In genomic region chr9:56864832-56865231, GRCm38 (mm10) we compare ENCODE assay signal across 8 mouse cellular contexts. TPM values are rescaled to one million over a fixed set of nuclear protein-coding genes. Genes with fewer than 3 reads are reported as not detected.
DNase-seq lines count a peak whose midpoint lies in the region; ATAC-seq and TF ChIP-seq lines count a peak whose summit lies in the region.

TSS of gene Cspg4 (plus strand) at chr9:56865033.

- peak within 1 kb of the TSS; percentile 67 for H3K4me2 ChIP-seq in heart, embryonic 15.5 days
- H3K4me2 ChIP-seq in kidney, postnatal 0 days (ENCODE audit: low read length): peak within 1 kb of the TSS; percentile 64
- H3K4me2 ChIP-seq in liver, embryonic 16.5 days (ENCODE audit: low read depth, low read length): peak within 1 kb of the TSS; percentile 33

- no peaks in the 10 kb centered on the region for H3K9me3 ChIP-seq in heart, embryonic 15.5 days (replicated peaks)
- no peaks in the 10 kb centered on the region for H3K9me3 ChIP-seq in kidney, postnatal 0 days (replicated peaks; ENCODE audit: low read length)
- H3K9me3 ChIP-seq in liver, embryonic 16.5 days (replicated peaks; ENCODE audit: control insufficient read depth, low read length): no peaks in the 10 kb centered on the region

- peak; percentile 61 for ATAC-seq in heart, embryonic 15.5 days (replicated peaks; ENCODE audit: insufficient number of reproducible peaks, insufficient read depth, low FRiP score, low read depth)
- ATAC-seq in kidney, postnatal 0 days (replicated peaks; ENCODE audit: low FRiP score, low read depth): peak; percentile 80
- ATAC-seq in liver, embryonic 16.5 days (ENCODE audit: low read depth): no peak

- H3K4me1 ChIP-seq in embryonic fibroblast, embryonic 13.5 days (ENCODE audit: control insufficient read depth, insufficient read depth, low read length): peaks cover 6% of the 10 kb centered on the region; the same call in 1 of the 2 replicates
- peaks cover 68% of the 10 kb centered on the region for H3K4me1 ChIP-seq in heart, embryonic 15.5 days (replicated peaks)
- peaks cover 52% of the 10 kb centered on the region for H3K4me1 ChIP-seq in kidney, postnatal 0 days (replicated peaks; ENCODE audit: insufficient read depth, low read length)
- no peaks in the 10 kb centered on the region for H3K4me1 ChIP-seq in liver, embryonic 16.5 days (ENCODE audit: control insufficient read depth, low read depth, low read length)

- no peaks in the 10 kb centered on the region for H3K36me3 ChIP-seq in heart, embryonic 15.5 days
- H3K36me3 ChIP-seq in kidney, postnatal 0 days (ENCODE audit: insufficient read depth, low read length): no peaks in the 10 kb centered on the region
- H3K36me3 ChIP-seq in liver, embryonic 16.5 days (ENCODE audit: control insufficient read depth, insufficient read depth): no peaks in the 10 kb centered on the region

- TF ChIP-seq CTCF in embryonic fibroblast, embryonic 13.5 days (IDR thresholded peaks at IDR 0.05; ENCODE audit: borderline replicate concordance, insufficient read depth, low read length): no peak
- 0 out of 2 replicates have a peak, but pooled peaks have one; percentile 13 for TF ChIP-seq CTCF in kidney, postnatal 0 days (IDR thresholded peaks at IDR 0.05; ENCODE audit: low read depth)

- peak; percentile 66 for DNase-seq in adrenal gland, postnatal 14 days
- peak; percentile 94 for DNase-seq in kidney, postnatal 0 days (ENCODE audit: low spot score)
- DNase-seq in ovary, postnatal 10 days (ENCODE audit: low spot score): peak; percentile 49
- DNase-seq in right cerebral cortex, postnatal 36 days (ENCODE audit: low spot score in 2 of 2): no peak
- DNase-seq in frontal cortex, postnatal 25 days (ENCODE audit: low spot score in 2 of 2): no peak

- peak; percentile 99 for TF ChIP-seq POLR2A in embryonic fibroblast, embryonic 13.5 days (IDR thresholded peaks at IDR 0.05; ENCODE audit: low read depth, low read length)

- WGBS in heart, embryonic 15.5 days: 3% methylated on average over 24 of the region's 24 CpGs
- 2% methylated on average over 24 of the region's 24 CpGs for WGBS in kidney, postnatal 0 days
- 9% methylated on average over 24 of the region's 24 CpGs for whole genome bisulfite sequencing in liver, embryonic 16.5 days (ENCODE audit: insufficient replicate concordance)

- peak within 1 kb of the TSS; percentile 46 for H3K27ac ChIP-seq in embryonic fibroblast, embryonic 13.5 days (ENCODE audit: insufficient read depth, low read length)
- peak within 1 kb of the TSS; percentile 91 for H3K27ac ChIP-seq in heart, embryonic 15.5 days
- peak within 1 kb of the TSS; percentile 75 for H3K27ac ChIP-seq in kidney, postnatal 0 days
- no peak within 1 kb of the TSS for H3K27ac ChIP-seq in liver, embryonic 16.5 days (ENCODE audit: low read length)

- H3K9ac ChIP-seq in heart, embryonic 15.5 days: peak within 1 kb of the TSS; percentile 75
- H3K9ac ChIP-seq in kidney, postnatal 0 days (ENCODE audit: low read depth, low read length): peak within 1 kb of the TSS; percentile 62
- no peak within 1 kb of the TSS; the same call in 1 of the 2 replicates for H3K9ac ChIP-seq in liver, embryonic 16.5 days (ENCODE audit: low read depth, low read length)

- peak within 1 kb of the TSS; percentile 61 for H3K4me3 ChIP-seq in embryonic fibroblast, embryonic 13.5 days (ENCODE audit: insufficient read depth, low read length)
- H3K4me3 ChIP-seq in heart, embryonic 15.5 days: peak within 1 kb of the TSS; percentile 63
- H3K4me3 ChIP-seq in kidney, postnatal 0 days (replicated peaks; ENCODE audit: low read depth, low read length): peak within 1 kb of the TSS; percentile 45
- peak within 1 kb of the TSS; percentile 24 for H3K4me3 ChIP-seq in liver, embryonic 16.5 days (ENCODE audit: low read depth, low read length)

- H3K27me3 ChIP-seq in heart, embryonic 15.5 days: peaks cover 4% of the 10 kb centered on the region; the same call in 1 of the 2 replicates
- no peaks in the 10 kb centered on the region for H3K27me3 ChIP-seq in kidney, postnatal 0 days (ENCODE audit: insufficient read depth, low read length)
- H3K27me3 ChIP-seq in liver, embryonic 16.5 days (ENCODE audit: control insufficient read depth, insufficient read depth, low read depth, low read length): peaks cover 17% of the 10 kb centered on the region

RNA-seq across cellular contexts. Expression of gene Cspg4, which starts in this region (rescaled TPM):
- 12.5 and 17.0 TPM in 2 replicates for total RNA-seq in adrenal gland, postnatal 14 days (2021)
- polyA plus RNA-seq in embryonic fibroblast, embryonic 13.5 days (2011; ENCODE audit: insufficient read length, low read depth, missing spikeins): 48.4 and 76.1 TPM in 2 replicates
- 28.9 and 38.3 TPM in 2 replicates for polyA plus RNA-seq in heart, embryonic 15.5 days (2015; fragmentation: Nextera tagmentation; extraction: Ambion mirVana)
- polyA plus RNA-seq in kidney, postnatal 0 days (2015; fragmentation: Nextera tagmentation; extraction: Ambion mirVana): 18.1 and 19.8 TPM in 2 replicates
- 0.57 and 0.87 TPM in 2 replicates for polyA plus RNA-seq in liver, embryonic 16.5 days (2015; fragmentation: Nextera tagmentation; extraction: Ambion mirVana)

Comparison
In these comparisons a context has a peak if more than half of its experiments do, and no peak if none do; other contexts are left out.
1. RNA of gene Cspg4 (polyA plus RNA-seq): 48.4 to 76.1 TPM in embryonic fibroblast, embryonic 13.5 days, 28.9 to 38.3 TPM in heart, embryonic 15.5 days and 18.1 to 19.8 TPM in kidney, postnatal 0 days; 0.57 to 0.87 TPM in liver, embryonic 16.5 days; every median in the first group is over 10 times any median in the second.
2. DNase-seq: peak in adrenal gland, postnatal 14 days (single experiment), kidney, postnatal 0 days (single experiment) and ovary, postnatal 10 days (single experiment); none in right cerebral cortex, postnatal 36 days (0 of 2) and frontal cortex, postnatal 25 days (0 of 2).
3. Peak in every context shown above with its lines, with median percentiles within 50 percentile points of each other: H3K4me3 ChIP-seq and H3K4me2 ChIP-seq.